Comparison of ENCODE assay signal across 8 mouse cellular contexts in the genomic region with DNA sequence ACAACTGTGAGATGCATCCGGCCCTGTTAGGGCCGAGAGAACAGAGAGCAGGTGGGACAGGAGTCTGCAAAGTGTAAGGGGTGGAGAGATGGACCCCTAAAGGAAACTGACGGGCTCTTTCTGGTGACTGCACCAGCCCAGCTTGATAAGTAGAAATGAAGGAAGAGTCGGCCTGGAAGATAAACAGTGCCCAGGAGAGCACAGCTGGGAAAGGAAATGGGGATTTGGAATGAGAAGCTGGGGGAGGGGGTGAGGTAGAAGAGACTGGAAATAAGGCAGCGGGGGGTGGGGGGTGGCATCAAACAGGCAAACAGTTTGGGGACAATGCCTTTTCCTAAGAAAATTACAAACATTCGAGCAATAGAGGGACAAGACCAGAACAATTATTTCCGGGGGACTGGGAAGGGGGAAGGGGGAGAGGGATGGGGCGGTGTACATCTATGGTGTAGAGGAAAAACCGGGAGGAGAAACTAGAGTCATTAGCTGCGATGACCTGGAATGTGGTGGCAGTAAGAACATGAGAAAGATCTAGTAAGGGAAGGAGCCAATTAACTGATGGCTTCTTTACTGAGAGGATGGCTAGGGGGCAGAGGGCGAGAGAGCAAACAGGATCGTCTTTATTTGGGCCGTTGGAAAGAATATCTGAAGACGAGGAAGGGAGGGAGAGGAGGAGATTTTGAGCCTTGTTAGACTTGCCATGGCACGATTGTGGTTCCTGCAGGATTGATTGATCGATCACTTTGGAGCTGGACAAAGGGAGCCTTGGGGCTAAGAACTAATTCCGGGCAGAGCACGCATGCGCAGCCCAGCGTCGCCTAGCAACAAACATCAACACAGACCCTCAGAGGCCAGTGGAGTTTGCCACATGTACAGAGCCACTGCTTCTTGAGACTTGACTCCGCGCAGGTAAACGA. TPM values are rescaled to one million over a fixed set of nuclear protein-coding genes. Genes with fewer than 3 reads are reported as not detected.
DNase-seq lines count a peak whose midpoint lies in the region; ATAC-seq and TF ChIP-seq lines count a peak whose summit lies in the region.

TSS of gene Armc3 (plus strand) at position 851 of the 914 bp plus-strand sequence.

- peak; percentile 99 for ATAC-seq in forebrain, embryonic 15.5 days (replicated peaks)
- peak; percentile 99 for ATAC-seq in hindbrain, embryonic 14.5 days (ENCODE audit: low FRiP score)

- H3K27me3 ChIP-seq in forebrain, embryonic 15.5 days: no peaks in the 10 kb centered on the region
- no peaks in the 10 kb centered on the region for H3K27me3 ChIP-seq in hindbrain, embryonic 14.5 days (ENCODE audit: control insufficient read depth, insufficient read depth, low read length)

- H3K36me3 ChIP-seq in ES-E14 (ENCODE audit: control insufficient read depth, insufficient read depth, low read length, poor library complexity, severe bottlenecking): no peaks in the 10 kb centered on the region
- no peaks in the 10 kb centered on the region for H3K36me3 ChIP-seq in forebrain, embryonic 15.5 days
- no peaks in the 10 kb centered on the region for H3K36me3 ChIP-seq in hindbrain, embryonic 14.5 days (replicated peaks; ENCODE audit: control insufficient read depth, insufficient read depth)

- WGBS in forebrain, embryonic 15.5 days: 13% methylated on average over 24 of the region's 24 CpGs
- WGBS in hindbrain, embryonic 14.5 days: 13% methylated on average over 24 of the region's 24 CpGs

- no peak within 1 kb of the TSS for H3K9ac ChIP-seq in ES-E14 (ENCODE audit: insufficient read depth, low read depth, low read length, poor library complexity, severe bottlenecking)
- peak within 1 kb of the TSS; percentile 56 for H3K9ac ChIP-seq in forebrain, embryonic 15.5 days (replicated peaks)
- peak within 1 kb of the TSS; percentile 76 for H3K9ac ChIP-seq in hindbrain, embryonic 14.5 days

- H3K9me3 ChIP-seq in ES-E14 (ENCODE audit: control insufficient read depth, insufficient read depth, low read depth, low read length): no peaks in the 10 kb centered on the region
- no peaks in the 10 kb centered on the region for H3K9me3 ChIP-seq in forebrain, embryonic 15.5 days
- no peaks in the 10 kb centered on the region for H3K9me3 ChIP-seq in hindbrain, embryonic 14.5 days (ENCODE audit: control insufficient read depth, low read length)

- peak; percentile 76 for DNase-seq in ES-E14 (ENCODE audit: low read depth, low spot score)
- DNase-seq in hindbrain, embryonic 14.5 days (ENCODE audit: low spot score): peak; percentile 93
- peak; percentile 47 to 56 for DNase-seq in layer of hippocampus, postnatal 36 days
- DNase-seq in lung, postnatal 10 days: peak; percentile 76
- peak; percentile 8 for DNase-seq in ovary, postnatal 10 days (ENCODE audit: low spot score)
- DNase-seq in thymus, postnatal 4 days: peak; percentile 62

- no peak within 1 kb of the TSS for H3K27ac ChIP-seq in ES-E14 (ENCODE audit: insufficient read depth, low read depth, low read length, poor library complexity, severe bottlenecking)
- H3K27ac ChIP-seq in brown adipose tissue, adult 24 weeks (replicated peaks; ENCODE audit: low read depth, low read length): no peak within 1 kb of the TSS
- H3K27ac ChIP-seq in forebrain, embryonic 15.5 days (replicated peaks): peak within 1 kb of the TSS; percentile 47
- H3K27ac ChIP-seq in hindbrain, embryonic 14.5 days: peak within 1 kb of the TSS; percentile 80

- peak within 1 kb of the TSS; percentile 77 for H3K4me2 ChIP-seq in forebrain, embryonic 15.5 days (replicated peaks)
- H3K4me2 ChIP-seq in hindbrain, embryonic 14.5 days (replicated peaks): peak within 1 kb of the TSS; percentile 62

- in situ Hi-C loops in ES-E14 (cut with MboI; ENCODE audit: low sequenced_read_pairs in 2 of 2, unreplicated experiment in 2 of 2): no loop called here

- H3K4me3 ChIP-seq in ES-E14 (ENCODE audit: insufficient read depth in 1 of 2, low read depth in 1 of 2, low read length in 2 of 2, poor library complexity in 1 of 2, severe bottlenecking in 1 of 2): peak within 1 kb of the TSS; percentile 24 to 78
- H3K4me3 ChIP-seq in brown adipose tissue, adult 24 weeks (ENCODE audit: insufficient read depth, low read depth, low read length): peak within 1 kb of the TSS; percentile 40; the same call in 1 of the 2 replicates
- H3K4me3 ChIP-seq in forebrain, embryonic 15.5 days: peak within 1 kb of the TSS; percentile 51
- H3K4me3 ChIP-seq in hindbrain, embryonic 14.5 days (replicated peaks; ENCODE audit: low read length): peak within 1 kb of the TSS; percentile 49

- H3K4me1 ChIP-seq in ES-E14 (ENCODE audit: control insufficient read depth in 2 of 2, insufficient read depth in 2 of 2, low read length in 2 of 2, poor library complexity in 1 of 2): no peaks in the 10 kb centered on the region
- 0 out of 2 replicates have a peak, but pooled peaks cover 2% of the 10 kb centered on the region for H3K4me1 ChIP-seq in brown adipose tissue, adult 24 weeks (ENCODE audit: control insufficient read depth, insufficient read depth, insufficient read length, low read length)
- H3K4me1 ChIP-seq in forebrain, embryonic 15.5 days: peaks cover 9% of the 10 kb centered on the region
- 0 out of 2 replicates have a peak, but pooled peaks cover 6% of the 10 kb centered on the region for H3K4me1 ChIP-seq in hindbrain, embryonic 14.5 days (replicated peaks; ENCODE audit: control insufficient read depth, insufficient read depth, low read length)

TF ChIP-seq in ES-E14, 5 proteins besides CTCF, POLR2A, EP300 and RAD21:
- TF ChIP-seq HCFC1 (IDR thresholded peaks at IDR 0.05; ENCODE audit: borderline replicate concordance, insufficient read depth, low read length) (no peak), ZNF384 (IDR thresholded peaks at IDR 0.05; ENCODE audit: low read depth, low read length) (no peak), MAFK (IDR thresholded peaks at IDR 0.05; ENCODE audit: insufficient read depth, low read depth, low read length) (no peak), ZC3H11A (IDR thresholded peaks at IDR 0.05; ENCODE audit: borderline replicate concordance, low read depth, low read length) (no peak), CHD2 (IDR thresholded peaks at IDR 0.05; ENCODE audit: low read depth, low read length) (no peak)

RNA-seq across cellular contexts. Expression of gene Armc3, which starts in this region (rescaled TPM):
- total RNA-seq in ES-E14 (2012; rRNA removed): 0.09 TPM in 1 of 2 replicates, not detected in the other
- not detected in 2 replicates for polyA plus RNA-seq in brown adipose tissue, adult 24 weeks (2012; ENCODE audit: insufficient read depth, insufficient read length, missing spikeins)
- 0.95 and 1.4 TPM in 2 replicates for polyA plus RNA-seq in forebrain, embryonic 15.5 days (2015; fragmentation: Nextera tagmentation; extraction: Ambion mirVana)
- polyA plus RNA-seq in hindbrain, embryonic 14.5 days (2014; fragmentation: Nextera tagmentation; extraction: Ambion mirVana): 2.1 TPM in 2 replicates
- under 1 TPM; 0.40 to 0.73 TPM for total RNA-seq in layer of hippocampus, postnatal 36 days (2021)

Comparison
In these comparisons a context has a peak if more than half of its experiments do, and no peak if none do; other contexts are left out.
1. Peak in DNase-seq and H3K4me3 ChIP-seq in ES-E14; RNA of the gene not detected or under 1 TPM.
2. Peak in DNase-seq in layer of hippocampus, postnatal 36 days; RNA of the gene not detected or under 1 TPM.
3. DNase-seq: peak in every context shown above with its lines; median percentile 93 in hindbrain, embryonic 14.5 days; 76 in ES-E14; 76 in lung, postnatal 10 days; 62 in thymus, postnatal 4 days; 52 in layer of hippocampus, postnatal 36 days; 8 in ovary, postnatal 10 days.
4. H3K27ac ChIP-seq: peak in forebrain, embryonic 15.5 days (single experiment) and hindbrain, embryonic 14.5 days (single experiment); none in ES-E14 (single experiment) and brown adipose tissue, adult 24 weeks (single experiment).
5. Peak in every context shown above with its lines, with median percentiles within 50 percentile points of each other: H3K4me3 ChIP-seq.